Mouse (Mus musculus) spleen, adult 2 months (tissue): Measurements from ENCODE around the gene Slc16a13.

Experiments used
- CTCF ChIP-seq: fragments of 200-500 bp; IDR thresholded peaks from 2 replicates; pipeline ENCODE4 v1.5.1; 2011; ENCODE audit warnings: mild to moderate bottlenecking, inconsistent platforms; ENCODE audit not compliant: insufficient read depth, insufficient read length, insufficient replicate concordance; ENCODE audit errors: extremely low read depth
- POLR2A ChIP-seq: fragments of 200-500 bp; IDR thresholded peaks from 2 replicates; pipeline ENCODE4 v1.6.1; 2011; ENCODE audit warnings: low read depth, low read length, inconsistent platforms

DNA sequence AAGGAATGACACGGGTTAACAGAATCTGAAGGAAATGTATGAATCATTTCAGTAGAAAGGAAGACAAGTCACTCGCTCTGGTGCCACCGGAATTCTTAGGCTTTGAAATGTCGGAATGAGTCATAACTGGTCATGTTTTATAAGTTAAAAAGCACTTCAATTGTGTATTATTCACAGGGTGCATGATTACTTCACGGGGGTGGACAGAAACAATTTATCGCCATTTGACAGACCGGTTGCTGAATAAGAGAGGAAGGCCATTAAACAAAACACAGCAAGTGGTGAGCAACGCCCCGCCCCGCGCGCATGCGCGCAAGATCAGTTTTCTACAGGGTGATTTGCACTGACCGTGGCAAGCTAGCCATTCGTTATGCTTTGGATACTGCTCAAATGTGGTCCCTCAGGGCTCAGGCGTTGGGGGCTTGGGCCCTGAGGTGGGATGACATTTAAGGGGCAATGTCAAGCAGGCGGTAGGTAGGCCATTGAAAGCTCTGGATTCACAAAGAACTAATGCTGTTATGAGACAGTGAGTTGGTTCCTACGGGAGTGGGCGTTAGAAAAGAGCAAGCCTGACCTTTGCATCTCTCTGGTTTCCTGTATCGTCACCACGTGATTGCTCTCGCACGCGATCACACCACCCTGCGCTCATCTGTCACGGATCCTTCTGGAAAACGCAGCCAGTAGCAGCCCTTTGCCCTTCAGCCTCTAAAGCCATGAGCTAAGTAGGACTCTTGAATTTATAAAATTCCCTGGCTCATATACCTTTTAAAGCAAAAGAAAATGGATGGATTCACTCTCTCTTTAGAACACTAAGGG lies 31.3 kb downstream of the Slc16a13 start:
- TF ChIP-seq POLR2A (no peak), CTCF (no peak)
